Mouse (Mus musculus) neural tube, embryonic 14.5 days (tissue): ENCODE data around the gene C1qtnf7. TPM values are rescaled to one million over a fixed set of nuclear protein-coding genes. Genes with fewer than 3 reads are reported as not detected.

Experiments
- ATAC-seq: fragments of 200-750 bp; cut with Nextera tagmentation; 2 replicates; pipeline ENCODE4 v1.8.0; 2017; ENCODE audit warnings: low read depth, mild to moderate bottlenecking, moderate TSS enrichment, moderate library complexity
- H3K27ac ChIP-seq: fragments of 300-500 bp; sonication (generic); 2 replicates; pipeline ENCODE4 v1.5.1; 2014; ENCODE audit warnings: low read depth, mild to moderate bottlenecking, control low read depth, low read length, moderate library complexity, mixed read lengths
- H3K27me3 ChIP-seq: fragments of 300-500 bp; sonication (generic); 2 replicates; pipeline ENCODE4 v1.6.1; 2014; ENCODE audit warnings: low read length; ENCODE audit not compliant: control insufficient read depth, insufficient read depth
- H3K36me3 ChIP-seq: fragments of 300-500 bp; sonication (generic); 2 replicates; pipeline ENCODE4 v1.6.1; 2014; ENCODE audit warnings: low read length, mixed read lengths; ENCODE audit not compliant: control insufficient read depth, insufficient read depth
- H3K4me1 ChIP-seq: fragments of 300-500 bp; sonication (generic); 2 replicates; pipeline ENCODE4 v1.6.1; 2014; ENCODE audit warnings: low read length; ENCODE audit not compliant: control insufficient read depth, insufficient read depth
- H3K4me2 ChIP-seq: fragments of 300-500 bp; sonication (generic); 2 replicates; pipeline ENCODE4 v1.6.1; 2014; ENCODE audit warnings: mild to moderate bottlenecking, low read depth, low read length, control low read depth
- H3K4me3 ChIP-seq: fragments of 300-500 bp; sonication (generic); 2 replicates; pipeline ENCODE4 v1.5.1; 2014; ENCODE audit warnings: low read depth, low read length, control low read depth, mixed read lengths
- H3K9ac ChIP-seq: fragments of 300-500 bp; sonication (generic); replicated peaks from 2 replicates; pipeline ENCODE4 v1.6.1; 2014; ENCODE audit warnings: low read depth, mild to moderate bottlenecking, control low read depth, low read length, mixed read lengths
- H3K9me3 ChIP-seq: fragments of 300-500 bp; sonication (generic); 2 replicates; pipeline ENCODE4 v1.6.1; 2016; ENCODE audit warnings: low read length; ENCODE audit not compliant: control insufficient read depth
- WGBS: fragments of 180-500 bp; shearing (Covaris S2); extraction: QIAGEN DNeasy Blood & Tissue Kit; methylation state at CpG from one replicate; pipeline ENCODE4 v1.1.7; 2014; 5-methylcytosine and 5-hydroxymethylcytosine counted together
- polyA plus RNA-seq: library from polyadenylated mRNA; unstranded; fragments of >200 nt; fragmentation: Nextera tagmentation; extraction: Ambion mirVana; gene quantifications from 2 replicates; pipeline ENCODE4 v1.2.1, GENCODE M21; 2014

The C1qtnf7 gene
- polyA plus RNA-seq, 1 experiment from 2014 or later, result 0.15 TPM

DNA sequence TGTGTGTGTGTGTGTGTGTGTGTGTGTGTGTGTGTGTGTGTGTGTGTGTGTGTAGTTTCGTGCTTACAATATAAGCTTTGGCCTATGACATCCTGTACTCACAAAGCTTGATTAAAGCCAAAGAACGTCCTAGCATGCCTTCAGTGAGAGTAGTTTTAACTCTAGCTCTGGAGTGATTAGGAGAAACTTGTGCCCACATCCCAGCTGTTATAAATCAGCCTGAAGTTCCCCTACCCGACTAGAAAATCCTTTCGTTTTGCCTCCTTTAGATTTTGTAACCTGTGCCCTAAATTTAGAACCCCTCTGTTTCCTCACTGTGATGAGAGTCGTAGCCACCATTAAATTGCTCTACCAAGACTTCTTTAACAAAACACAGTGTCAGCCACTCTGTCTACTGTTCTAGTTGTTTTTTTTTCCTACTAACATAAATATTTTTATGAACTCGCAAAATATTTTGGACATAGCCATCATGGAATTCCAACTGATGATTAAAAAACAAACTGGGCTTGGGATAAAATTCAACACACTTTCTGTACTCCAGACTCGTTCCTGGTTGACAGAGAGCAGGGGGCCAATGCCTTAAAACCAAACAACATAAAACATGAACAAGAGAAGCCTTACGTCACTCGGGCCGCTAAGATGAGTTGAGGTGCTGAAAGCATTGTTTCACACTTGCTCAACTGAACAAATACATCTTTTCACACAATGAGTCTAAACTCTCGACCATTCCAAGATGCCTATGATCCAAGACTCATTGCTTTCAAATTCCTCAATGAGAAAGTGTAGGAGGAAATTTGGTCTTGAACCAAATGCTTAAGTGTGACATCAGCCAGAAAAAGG, 70.3 kb downstream of the C1qtnf7 start:
- Histone ChIP-seq H3K9ac (no peak overlapping the region), H3K9me3 (no peaks in the 10 kb centered on the region), H3K27ac (no peak overlapping the region), H3K36me3 (no peaks in the 10 kb centered on the region), H3K4me3 (no peak overlapping the region), H3K4me2 (no peak overlapping the region), H3K27me3 (no peaks in the 10 kb centered on the region), H3K4me1 (no peaks in the 10 kb centered on the region)
- no peak for ATAC-seq
- 58% methylated on average over 11 of the region's 11 CpGs for WGBS

DNA sequence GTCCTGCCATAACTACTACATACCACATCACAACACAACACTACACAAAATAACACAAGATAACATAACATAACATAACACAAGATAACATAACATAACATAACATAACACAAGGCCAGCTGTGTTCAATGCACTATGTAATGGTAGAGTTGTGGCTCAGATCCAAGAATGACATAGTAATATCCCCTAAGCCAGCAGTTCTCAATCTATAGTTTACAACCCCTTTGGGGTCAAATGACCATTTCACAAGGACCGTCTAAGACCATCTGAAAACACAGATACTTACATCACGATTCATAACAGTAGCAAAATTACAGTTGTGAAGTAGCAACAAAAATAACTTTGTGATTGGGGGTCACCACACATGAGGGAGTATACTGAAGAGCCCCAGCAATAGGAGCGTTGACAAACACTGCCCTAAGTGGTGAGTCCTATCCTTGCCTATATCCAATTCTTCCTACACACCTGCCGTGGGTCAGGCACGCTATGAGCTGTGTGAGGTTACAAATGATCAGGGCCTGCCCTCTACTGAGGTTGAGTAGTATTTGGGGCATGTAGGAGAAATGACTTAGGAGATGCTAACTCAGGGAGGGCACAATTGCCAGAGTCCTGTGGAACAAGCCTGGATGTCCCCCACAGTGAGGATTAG, 73.6 kb downstream of the C1qtnf7 start:
- H3K27me3 ChIP-seq, result no peaks in the 10 kb centered on the region
- no peak overlapping the region for H3K9ac ChIP-seq
- H3K27ac ChIP-seq, result no peak overlapping the region
- no peaks in the 10 kb centered on the region for H3K36me3 ChIP-seq
- no peaks in the 10 kb centered on the region for H3K4me1 ChIP-seq
- 84% methylated on average over 5 of the region's 5 CpGs for WGBS
- no peak for ATAC-seq
- no peak overlapping the region for H3K4me2 ChIP-seq
- H3K4me3 ChIP-seq, result no peak overlapping the region
- no peaks in the 10 kb centered on the region for H3K9me3 ChIP-seq

DNA sequence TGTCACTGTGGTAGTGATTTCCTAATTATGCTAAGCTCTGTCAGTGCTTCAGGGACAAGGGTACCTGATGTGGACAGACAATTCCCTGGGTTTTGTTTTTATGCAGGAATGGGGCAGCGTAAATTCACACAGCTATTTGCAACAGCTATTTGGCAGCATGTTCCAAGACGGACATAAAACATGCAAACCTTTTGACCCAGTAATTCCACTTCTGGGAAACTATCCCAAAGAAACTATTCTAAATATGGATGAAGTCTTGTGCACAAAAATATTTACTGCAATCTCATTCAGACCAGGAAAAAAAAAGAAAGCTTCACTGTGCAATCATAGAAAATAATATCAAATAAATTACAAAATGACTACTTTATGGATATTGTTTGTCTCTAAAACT, 74.1 kb downstream of the C1qtnf7 start:
- 71% methylated on average over 2 of the region's 2 CpGs for WGBS
- no peak for ATAC-seq
- Histone ChIP-seq H3K27me3 (no peaks in the 10 kb centered on the region), H3K4me1 (no peaks in the 10 kb centered on the region), H3K36me3 (no peaks in the 10 kb centered on the region), H3K9ac (no peak overlapping the region), H3K27ac (no peak overlapping the region), H3K4me2 (no peak overlapping the region), H3K4me3 (no peak overlapping the region), H3K9me3 (no peaks in the 10 kb centered on the region)

- Histone ChIP-seq H3K9me3 (no peaks in the 10 kb centered on the region), H3K27ac (no peak overlapping the region), H3K4me3 (no peak overlapping the region), H3K9ac (no peak overlapping the region), H3K4me1 (no peaks in the 10 kb centered on the region), H3K4me2 (no peak overlapping the region), H3K36me3 (no peaks in the 10 kb centered on the region), H3K27me3 (no peaks in the 10 kb centered on the region)
- WGBS, result 81% methylated on average over 2 of the region's 2 CpGs
- ATAC-seq, result peak; percentile 61; the same call in 1 of the 2 replicates
Measured at GRCm38 (mm10) chr5:43590311-43590731, 75.0 kb downstream of the C1qtnf7 start.

GRCm38 (mm10) chr5:43601601-43602000, 86.3 kb downstream of the C1qtnf7 start:
- Histone ChIP-seq H3K9ac (no peak overlapping the region), H3K36me3 (no peaks in the 10 kb centered on the region), H3K27ac (no peak overlapping the region), H3K27me3 (no peaks in the 10 kb centered on the region), H3K9me3 (no peaks in the 10 kb centered on the region), H3K4me1 (no peaks in the 10 kb centered on the region), H3K4me3 (no peak overlapping the region), H3K4me2 (no peak overlapping the region)
- ATAC-seq, result no peak
- WGBS, result 91% methylated on average over 8 of the region's 8 CpGs

GRCm38 (mm10) chr5:43602518-43602917, 87.2 kb downstream of the C1qtnf7 start:
- no peaks in the 10 kb centered on the region for H3K36me3 ChIP-seq
- no peak overlapping the region for H3K9ac ChIP-seq
- no peak for ATAC-seq
- H3K4me3 ChIP-seq, result no peak overlapping the region
- H3K27ac ChIP-seq, result no peak overlapping the region
- WGBS, result 91% methylated on average over 3 of the region's 3 CpGs
- H3K27me3 ChIP-seq, result no peaks in the 10 kb centered on the region
- no peaks in the 10 kb centered on the region for H3K9me3 ChIP-seq
- H3K4me2 ChIP-seq, result no peak overlapping the region
- H3K4me1 ChIP-seq, result no peaks in the 10 kb centered on the region

DNA sequence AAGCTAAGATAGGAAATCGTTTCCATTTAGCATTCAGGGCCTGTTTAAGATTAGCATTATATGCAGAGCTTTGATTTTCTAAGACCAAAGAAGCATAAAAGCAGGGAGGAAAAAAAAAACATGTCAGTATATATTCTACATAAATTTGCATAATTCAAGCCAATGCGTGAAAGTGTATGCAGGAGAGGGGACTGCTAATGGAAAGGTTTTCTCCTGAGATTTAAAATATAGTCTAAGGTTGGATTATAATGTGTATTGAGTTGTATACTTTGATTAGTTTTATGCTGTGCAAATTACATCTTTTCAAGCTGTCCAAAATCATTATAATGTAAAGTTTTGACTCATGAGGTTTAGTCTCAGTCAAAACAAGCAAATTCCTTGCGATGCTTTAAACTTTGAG, 88.2 kb downstream of the C1qtnf7 start:
- Histone ChIP-seq H3K27me3 (no peaks in the 10 kb centered on the region), H3K9me3 (no peaks in the 10 kb centered on the region), H3K9ac (no peak overlapping the region), H3K4me3 (no peak overlapping the region), H3K4me1 (no peaks in the 10 kb centered on the region), H3K27ac (no peak overlapping the region), H3K4me2 (no peak overlapping the region), H3K36me3 (no peaks in the 10 kb centered on the region)
- WGBS, result 80% methylated on average over 3 of the region's 3 CpGs
- ATAC-seq, result no peak

- Histone ChIP-seq H3K9me3 (no peaks in the 10 kb centered on the region), H3K4me2 (no peak overlapping the region), H3K27me3 (no peaks in the 10 kb centered on the region), H3K36me3 (no peaks in the 10 kb centered on the region), H3K27ac (no peak overlapping the region), H3K4me3 (no peak overlapping the region), H3K4me1 (no peaks in the 10 kb centered on the region), H3K9ac (no peak overlapping the region)
- ATAC-seq, result peak; percentile 72
- WGBS, result 64% methylated on average over 3 of the region's 3 CpGs
Measured at GRCm38 (mm10) chr5:43608073-43608472, 92.7 kb downstream of the C1qtnf7 start.

GRCm38 (mm10) chr5:43609760-43610159, 94.4 kb downstream of the C1qtnf7 start:
- ATAC-seq, result no peak
- no peak overlapping the region for H3K4me3 ChIP-seq
- H3K27me3 ChIP-seq, result no peaks in the 10 kb centered on the region
- H3K9ac ChIP-seq, result no peak overlapping the region
- H3K4me2 ChIP-seq, result no peak overlapping the region
- no peak overlapping the region for H3K27ac ChIP-seq
- H3K36me3 ChIP-seq, result no peaks in the 10 kb centered on the region
- H3K9me3 ChIP-seq, result no peaks in the 10 kb centered on the region
- no peaks in the 10 kb centered on the region for H3K4me1 ChIP-seq
- whole genome bisulfite sequencing, result 82% methylated on average over 1 of the region's 1 CpGs
